Mouse (Mus musculus) CD8-positive naive resting alpha-beta T cell, adult 2 months (primary cell): Measurements from ENCODE around the gene Prkcb.
A peak's percentile ranks its signal among the peaks of the same experiment; 100 is the strongest.

ENCODE experiments used
- DNase-seq, 2 experiments: peaks; one replicate each; pipeline ENCODE4 v3.0.0; 2022; ENCODE audit warnings: low read depth in 2 of 2, low spot score in 2 of 2

The Prkcb gene

DNA sequence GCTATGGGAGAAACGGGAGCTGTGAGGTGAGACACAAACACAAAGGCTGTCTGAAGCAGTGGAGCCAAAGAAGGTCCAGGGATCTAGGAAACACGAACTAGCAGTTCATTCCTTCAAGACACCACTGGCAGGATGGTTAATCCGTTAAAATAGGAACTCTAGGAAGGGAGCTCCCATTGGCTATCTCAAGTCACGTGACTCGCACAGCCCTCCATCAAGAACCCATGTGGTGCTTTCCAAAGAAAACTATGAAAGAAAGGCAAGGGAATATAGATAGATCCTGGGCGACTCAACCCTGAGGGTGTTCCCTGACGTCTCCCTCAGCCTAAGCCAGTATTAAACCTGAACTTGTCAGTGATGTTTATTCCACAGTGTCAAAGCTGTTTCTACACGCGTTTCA, 31.0 kb downstream of the Prkcb start:
- DNase-seq, result no peak

DNA sequence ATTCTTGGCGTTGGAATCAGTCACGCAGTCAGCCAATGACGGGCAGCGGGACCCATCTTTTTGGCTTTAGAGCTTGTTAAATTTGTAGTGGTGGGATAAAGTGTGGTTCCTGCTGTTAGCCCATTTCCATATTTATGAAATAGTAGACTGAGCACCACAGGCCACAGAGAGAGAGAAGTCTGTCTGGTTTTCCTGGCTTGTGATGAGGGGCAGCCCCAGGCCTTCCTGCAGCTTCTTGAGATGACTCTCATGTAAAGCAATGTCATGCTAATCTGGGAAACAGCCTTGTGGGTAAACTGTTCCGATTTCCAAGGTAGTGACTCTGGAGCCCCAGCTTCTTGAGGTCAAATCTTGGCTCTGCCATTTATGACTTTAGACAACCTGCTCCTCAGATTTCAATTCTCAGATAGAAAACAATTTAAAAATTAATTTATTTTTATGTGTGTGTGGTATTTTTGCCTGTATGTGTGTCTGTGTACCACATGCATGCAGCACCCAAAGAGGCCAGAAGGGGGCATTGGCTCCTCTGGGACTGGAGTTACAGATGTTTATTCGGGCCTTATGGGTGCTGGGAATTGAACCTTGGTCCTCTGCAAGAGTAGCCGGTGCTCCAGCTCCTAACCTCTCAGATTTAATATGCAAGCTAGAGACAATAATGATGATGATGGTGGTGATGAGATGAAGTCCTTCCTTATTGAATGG, 32.4 kb downstream of the Prkcb start:
- no peak for DNase-seq

- no peak for DNase-seq
Observed at GRCm38 (mm10) chr7:122322038-122322690, 33.6 kb downstream of the Prkcb start.

- DNase-seq, result no peak
Observed at GRCm38 (mm10) chr7:122327942-122328341, 39.4 kb downstream of the Prkcb start.

GRCm38 (mm10) chr7:122328466-122328865, 39.9 kb downstream of the Prkcb start:
- no peak for DNase-seq

DNA sequence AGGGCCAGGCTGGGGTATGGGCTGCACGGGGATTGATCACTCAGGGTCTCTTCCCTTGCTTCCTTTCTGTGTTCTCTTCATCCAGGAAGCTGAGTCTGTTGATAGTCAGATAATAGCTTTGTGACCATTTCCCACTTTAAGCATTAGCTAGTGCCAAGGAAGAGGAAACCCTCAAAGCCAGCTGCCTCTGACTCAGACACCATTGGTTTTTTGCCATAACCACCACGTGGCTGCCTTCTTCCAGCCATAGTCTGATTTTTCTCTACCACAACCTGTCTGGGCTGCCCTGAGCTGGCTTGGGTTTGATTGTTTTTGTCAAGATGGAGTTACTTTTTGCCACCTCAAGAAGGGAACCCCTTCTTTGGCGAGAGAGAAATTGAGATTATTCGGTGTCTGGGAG, 41.0 kb downstream of the Prkcb start:
- DNase-seq, result no peak

- DNase-seq, result no peak
Observed at GRCm38 (mm10) chr7:122333686-122334085, 45.1 kb downstream of the Prkcb start.

- no peak for DNase-seq
Observed at GRCm38 (mm10) chr7:122337302-122337701, 48.8 kb downstream of the Prkcb start.

DNA sequence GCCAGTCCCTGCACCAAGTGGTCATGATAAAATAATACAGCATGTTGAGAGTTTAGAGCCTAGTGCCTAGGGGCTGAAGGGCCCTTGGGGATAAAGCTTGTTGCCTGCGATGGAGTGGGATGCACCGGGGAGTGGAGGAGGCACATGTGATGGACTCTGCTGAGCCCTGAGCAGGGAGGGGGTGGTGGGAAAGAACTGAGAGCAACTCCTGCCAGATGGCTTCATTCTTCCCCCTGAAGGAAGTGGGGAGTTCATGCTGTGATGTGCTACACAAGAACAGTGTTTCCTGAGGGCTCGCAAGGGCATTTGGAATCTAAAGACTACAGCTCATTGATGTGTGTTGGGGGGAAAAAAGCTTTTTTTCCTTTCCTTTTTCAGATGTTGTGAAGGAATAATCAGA, 49.5 kb downstream of the Prkcb start:
- DNase-seq, result no peak

DNA sequence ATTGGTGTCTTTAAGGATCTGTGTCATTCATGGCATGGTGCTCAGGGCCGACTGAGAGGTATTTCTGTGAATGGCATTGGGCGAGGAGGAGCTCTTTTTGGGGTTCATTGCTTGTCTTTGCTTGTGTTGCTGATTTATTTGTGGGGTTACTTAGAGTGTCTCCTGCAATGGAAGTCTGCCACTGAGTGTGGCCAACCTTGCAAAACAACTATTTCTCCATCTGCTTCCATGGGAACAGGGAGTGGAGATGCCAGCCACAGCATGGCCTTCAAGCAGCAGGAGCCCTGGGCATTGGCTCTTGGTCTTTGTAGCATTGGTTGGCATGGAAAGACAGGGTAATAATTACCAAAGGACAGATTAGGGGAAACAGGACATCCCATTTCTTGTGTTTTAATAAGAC, 50.9 kb downstream of the Prkcb start:
- DNase-seq, result no peak

DNA sequence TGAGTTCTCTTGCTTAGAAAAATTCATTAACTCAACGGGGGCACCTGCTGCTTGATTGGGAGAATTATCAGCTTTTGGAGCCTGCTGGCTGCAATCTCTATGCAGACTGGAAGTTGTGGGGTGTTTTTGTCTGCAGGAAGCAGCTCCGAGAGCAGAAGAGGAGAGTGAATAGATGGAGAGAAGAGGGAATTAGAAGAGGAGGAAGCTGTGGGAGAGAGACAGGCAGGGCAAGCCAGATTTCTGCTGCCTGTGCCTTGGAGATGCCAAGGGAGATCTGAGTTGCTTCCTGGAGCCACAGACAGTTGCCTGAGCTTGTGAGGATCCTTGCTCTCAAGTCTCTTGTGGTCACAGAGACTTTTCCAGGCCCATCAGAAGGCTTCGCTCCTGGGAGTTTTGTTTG, 53.3 kb downstream of the Prkcb start:
- DNase-seq, result no peak

DNA sequence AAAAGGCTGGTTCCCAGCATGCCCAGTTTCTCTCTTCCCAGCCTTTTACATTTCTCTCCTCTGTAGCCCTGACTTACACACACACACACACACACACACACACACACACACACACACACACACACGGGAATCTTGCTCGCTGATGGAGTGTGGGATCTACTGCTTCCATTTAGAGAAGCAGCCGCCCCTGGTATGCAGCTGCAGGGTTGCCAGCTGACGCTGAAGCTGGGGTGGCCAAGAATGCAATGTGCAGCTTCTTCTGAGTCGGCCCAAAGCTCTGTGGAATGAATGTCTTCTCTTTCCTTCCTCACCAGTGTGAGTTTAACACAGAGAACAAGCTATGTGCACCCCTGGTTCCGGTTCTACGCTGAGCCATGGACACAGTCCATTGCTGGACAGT, 56.1 kb downstream of the Prkcb start:
- no peak for DNase-seq

DNA sequence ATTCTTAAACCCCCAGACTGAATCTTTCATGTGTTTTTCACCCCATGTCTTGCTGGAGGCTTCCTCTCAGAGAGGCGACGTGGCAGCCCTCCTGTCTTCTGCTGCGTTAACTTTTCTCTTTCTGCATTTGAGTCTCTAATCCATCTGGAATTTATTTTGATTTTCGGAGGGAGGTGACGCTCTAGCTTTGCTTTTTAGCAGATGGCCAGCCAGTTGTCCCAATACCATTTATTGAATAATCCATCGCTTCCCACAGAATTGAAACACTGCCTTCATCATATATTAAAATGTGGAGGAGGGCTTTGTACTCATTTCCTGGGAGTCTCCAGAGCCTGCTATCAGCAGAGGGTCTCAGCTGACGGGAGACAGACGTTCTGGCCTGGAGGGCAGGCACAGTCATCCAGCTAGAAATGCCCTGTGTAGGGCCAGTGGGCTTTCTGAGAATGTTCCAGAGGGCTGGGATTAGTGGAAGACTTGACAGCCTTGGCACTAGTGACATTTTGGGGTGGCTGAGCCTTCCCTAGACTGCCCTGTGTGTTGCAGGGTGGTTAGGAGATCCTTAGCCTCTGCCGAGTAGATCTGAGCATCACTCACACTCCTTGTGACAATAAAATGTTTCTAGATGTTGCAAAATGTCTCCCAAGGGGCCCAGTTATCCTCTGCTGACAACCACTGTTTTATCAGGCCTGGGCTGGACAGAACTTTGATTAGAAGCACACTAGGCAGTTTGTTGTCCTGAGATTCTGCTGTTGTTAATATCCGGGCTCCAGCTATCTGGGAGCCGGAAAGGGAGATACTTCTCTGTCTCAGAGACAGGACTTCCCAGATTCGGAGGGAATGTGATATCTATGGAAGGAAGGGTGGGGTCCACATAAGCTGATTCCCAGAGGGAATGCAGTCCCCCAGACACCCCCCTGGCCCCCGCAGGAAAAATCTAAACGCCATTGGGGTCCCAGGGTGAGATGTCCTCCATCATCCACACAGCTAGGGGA, 58.0 kb downstream of the Prkcb start:
- no peak for DNase-seq

- DNase-seq, result no peak
Observed at GRCm38 (mm10) chr7:122347433-122347832, 58.9 kb downstream of the Prkcb start.

GRCm38 (mm10) chr7:122349961-122350360, 61.4 kb downstream of the Prkcb start:
- no peak for DNase-seq

- DNase-seq, result no peak
Observed at GRCm38 (mm10) chr7:122350741-122351140, 62.2 kb downstream of the Prkcb start.

DNA sequence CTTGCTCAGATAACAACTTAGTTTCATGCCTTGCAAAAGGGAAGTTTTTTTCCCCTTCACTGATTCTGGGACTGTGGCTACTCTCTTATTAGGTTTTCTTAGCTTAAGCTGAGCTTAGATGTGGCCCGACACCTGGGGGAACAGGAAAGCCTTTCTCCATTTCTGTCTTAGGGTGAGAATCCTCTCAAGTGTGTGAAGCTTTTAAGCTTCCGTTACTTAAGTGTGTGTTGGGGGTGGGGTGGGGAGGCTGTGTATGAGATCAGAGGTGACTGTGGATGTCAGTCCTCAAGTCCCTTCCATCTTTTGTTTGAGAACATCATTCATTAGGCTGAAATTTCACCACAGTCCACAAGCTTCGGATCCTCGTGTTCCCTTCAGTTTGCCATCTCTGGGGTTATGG, 63.3 kb downstream of the Prkcb start:
- peak; percentile 11 to 25 for DNase-seq

DNA sequence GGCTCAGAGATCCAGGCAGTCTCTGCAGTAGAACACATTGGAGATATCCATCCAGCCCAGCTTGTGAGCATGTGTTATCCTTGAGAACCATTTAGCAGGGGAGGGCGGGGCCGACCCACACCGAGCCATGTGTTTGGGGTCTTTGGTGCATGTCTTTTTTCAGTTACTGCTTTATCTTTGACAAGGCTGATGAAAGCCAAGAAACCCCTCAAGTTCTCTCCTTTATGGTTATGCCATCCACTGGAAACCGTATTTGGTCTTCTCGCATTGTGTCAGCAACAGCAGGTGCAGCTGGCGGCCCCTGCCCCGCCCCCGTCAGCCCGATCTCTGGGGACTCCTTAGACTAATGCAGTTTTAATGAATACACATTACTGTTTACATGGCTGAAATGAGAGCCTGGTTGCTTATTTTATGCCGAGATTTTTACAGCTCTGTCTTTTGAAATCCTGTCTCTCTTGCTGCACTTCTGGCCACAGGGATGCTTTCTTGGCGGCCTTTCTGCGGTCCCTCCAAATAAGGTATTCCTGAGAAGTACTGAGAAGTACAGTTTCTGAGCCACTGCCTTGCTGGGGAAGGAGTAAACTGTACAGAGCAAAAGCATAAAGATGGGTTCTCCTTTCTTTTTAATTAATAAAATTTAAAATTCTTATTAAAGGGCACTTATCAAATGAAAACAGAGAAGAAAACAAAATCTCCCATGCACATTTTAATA, 64.2 kb downstream of the Prkcb start:
- no peak for DNase-seq

DNA sequence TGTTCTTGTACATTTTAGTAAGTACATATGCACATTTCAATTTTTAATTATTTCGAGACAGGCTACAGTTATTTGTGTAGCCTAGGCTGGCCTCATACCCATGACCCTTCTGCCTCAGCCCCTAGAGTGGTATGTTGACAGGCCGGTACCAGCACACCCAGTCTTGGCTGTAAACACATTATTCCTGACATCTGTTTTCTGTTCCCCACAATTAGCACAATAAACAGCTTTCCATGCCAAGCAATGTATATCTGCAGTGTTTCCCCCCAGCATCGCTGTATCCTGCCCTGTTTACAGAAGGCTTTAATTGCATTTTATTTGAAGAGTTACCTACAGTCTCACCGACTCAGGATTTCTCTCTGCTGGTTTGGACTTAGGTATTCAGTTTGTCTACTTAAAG, 64.8 kb downstream of the Prkcb start:
- no peak for DNase-seq

GRCm38 (mm10) chr7:122356941-122357340, 68.4 kb downstream of the Prkcb start:
- no peak for DNase-seq

DNA sequence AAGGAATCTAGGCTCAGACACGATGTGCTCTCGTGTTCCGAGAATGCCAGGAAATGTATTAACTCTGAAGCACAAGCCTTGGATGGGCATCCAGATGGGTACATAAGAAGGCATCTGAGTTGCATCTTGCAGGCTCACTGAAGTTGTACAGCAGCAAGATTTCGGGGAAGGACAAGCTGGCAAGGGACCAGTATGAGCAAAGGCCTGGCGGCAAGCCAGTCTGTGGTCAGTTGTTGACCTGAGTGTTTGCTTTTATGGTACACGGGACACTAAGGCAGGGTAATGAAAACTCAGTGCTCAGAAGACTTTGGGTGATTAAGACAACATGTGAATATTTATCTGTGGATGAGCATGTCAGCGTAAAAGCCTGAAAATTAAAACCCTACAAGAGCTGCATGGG, 69.3 kb downstream of the Prkcb start:
- no peak for DNase-seq
